Mouse (Mus musculus): ENCODE measurements around the gene Tbc1d16. TPM values are rescaled to one million over a fixed set of nuclear protein-coding genes. Genes with fewer than 3 reads are reported as not detected.

The Tbc1d16 gene
- polyA plus RNA-seq, 2 experiments, result 16.3 to 29.2 TPM

DNA sequence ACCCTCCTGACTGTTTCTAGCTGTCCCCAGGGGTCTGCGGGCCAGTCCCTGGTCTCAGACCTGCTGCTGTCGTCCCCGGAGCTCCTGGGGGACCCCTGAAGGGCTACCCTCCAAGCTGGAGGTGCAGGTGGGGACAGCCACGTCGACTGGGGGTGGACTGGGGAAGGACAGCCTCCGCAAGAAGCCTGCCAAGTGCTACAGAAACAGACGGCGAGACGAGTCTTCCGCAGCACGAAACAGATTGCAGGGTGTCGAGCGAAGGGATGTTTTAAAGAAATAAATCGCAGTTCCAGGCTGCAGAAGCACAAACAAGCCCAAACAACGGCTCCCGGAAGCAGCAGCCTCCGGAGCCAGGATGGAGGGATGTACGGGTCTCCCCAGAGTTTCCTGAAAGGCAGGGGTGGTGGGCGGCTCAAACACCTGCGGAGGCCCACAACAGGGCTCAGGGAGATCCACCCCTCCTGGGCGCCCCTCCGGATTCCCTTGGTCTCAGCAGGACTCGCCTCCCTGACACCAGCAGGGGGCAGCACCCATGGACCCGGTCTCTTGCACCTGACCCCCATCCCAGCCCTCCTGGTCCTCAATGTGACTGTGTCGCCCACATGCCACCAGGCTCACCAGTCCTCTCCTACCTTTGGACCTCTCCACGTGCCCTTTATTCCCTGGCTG is 29.6 kb downstream of the Tbc1d16 start:
- no peak overlapping the region for H3K4me3 ChIP-seq (replicated peaks; ENCODE audit: low read length)
- H3K27me3 ChIP-seq (ENCODE audit: control insufficient read depth, insufficient read depth, low read length), result no peaks in the 10 kb centered on the region
- no peak for TF ChIP-seq POLR2A (IDR thresholded peaks at IDR 0.05; ENCODE audit: borderline replicate concordance, extremely low read depth, insufficient read depth, insufficient read length)
- H3K4me1 ChIP-seq (ENCODE audit: control insufficient read depth, insufficient read depth, low read length), result peaks cover 4% of the 10 kb centered on the region; the same call in 1 of the 2 replicates
- no peak overlapping the region for H3K4me2 ChIP-seq (replicated peaks; ENCODE audit: low read depth, low read length, severe bottlenecking)
- no peaks in the 10 kb centered on the region for H3K9me3 ChIP-seq (ENCODE audit: control insufficient read depth, low read length)
- no peak overlapping the region for H3K27ac ChIP-seq (replicated peaks; ENCODE audit: low read depth, low read length)
- ATAC-seq (ENCODE audit: low FRiP score, low read depth) (no peak), DNase-seq (ENCODE audit: low spot score) (no peak)
- 52% methylated on average over 23 of the region's 26 CpGs for WGBS
- H3K9ac ChIP-seq (ENCODE audit: low read depth, low read length, severe bottlenecking), result no peak overlapping the region
- peaks cover 27% of the 10 kb centered on the region for H3K36me3 ChIP-seq (ENCODE audit: control insufficient read depth, insufficient read depth, low read length)

DNA sequence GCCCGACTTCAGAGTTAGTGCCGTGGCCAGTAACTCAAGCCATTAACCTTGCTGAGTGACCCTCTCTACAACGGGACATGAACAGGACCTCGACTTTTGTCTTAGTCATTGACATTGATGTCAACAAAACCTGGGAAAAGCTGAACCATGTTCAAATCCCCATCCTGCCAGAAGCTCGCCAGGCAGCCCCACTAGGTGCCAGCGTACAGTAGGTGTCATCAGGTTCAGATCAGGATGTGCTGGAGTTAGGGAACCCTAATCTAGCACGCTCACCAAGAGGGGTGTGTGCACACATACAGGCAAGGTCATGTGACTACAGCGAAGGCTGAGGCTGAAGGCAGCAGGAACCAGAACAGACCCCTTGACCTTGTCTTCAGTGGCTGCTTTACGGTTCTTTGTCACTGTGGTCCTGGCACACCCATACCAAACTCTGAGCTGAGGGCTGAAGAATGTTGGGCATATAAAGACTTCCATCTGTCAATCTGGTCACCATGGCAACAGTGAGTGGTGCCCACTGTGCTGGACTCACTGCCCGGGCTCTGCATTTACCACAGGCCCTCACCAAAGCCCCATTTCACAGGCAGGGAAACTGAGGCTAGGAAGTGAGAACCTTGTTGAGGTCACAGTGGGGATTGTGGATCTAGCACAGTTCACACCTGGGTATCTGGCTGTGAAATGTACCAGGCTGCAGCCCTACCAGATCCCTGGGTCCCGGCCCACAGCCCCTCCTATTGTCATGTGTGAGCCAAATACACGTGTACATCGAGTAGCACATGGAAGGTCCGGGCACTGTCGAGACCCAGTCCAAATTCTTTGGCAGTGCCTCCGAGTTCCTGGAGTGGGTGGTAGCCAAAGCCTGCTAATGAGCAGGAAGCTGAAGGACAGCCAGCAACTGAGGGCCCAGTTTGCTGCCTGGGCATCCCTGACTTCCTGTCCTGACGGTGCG is 30.4 kb downstream of the Tbc1d16 start:
- Histone ChIP-seq H3K36me3 (ENCODE audit: control insufficient read depth, insufficient read depth, low read length) (peaks cover 21% of the 10 kb centered on the region), H3K27me3 (ENCODE audit: control insufficient read depth, insufficient read depth, low read length) (no peaks in the 10 kb centered on the region), H3K27ac (replicated peaks; ENCODE audit: low read depth, low read length) (no peak overlapping the region), H3K4me3 (replicated peaks; ENCODE audit: low read length) (no peak overlapping the region), H3K4me1 (ENCODE audit: control insufficient read depth, insufficient read depth, low read length) (peaks cover 6% of the 10 kb centered on the region; the same call in 1 of the 2 replicates), H3K9ac (ENCODE audit: low read depth, low read length, severe bottlenecking) (no peak overlapping the region), H3K9me3 (ENCODE audit: control insufficient read depth, low read length) (no peaks in the 10 kb centered on the region), H3K4me2 (replicated peaks; ENCODE audit: low read depth, low read length, severe bottlenecking) (no peak overlapping the region)
- DNase-seq (ENCODE audit: low spot score), result no peak
- WGBS, result 89% methylated on average over 18 of the region's 18 CpGs
- no peak for ATAC-seq (ENCODE audit: low FRiP score, low read depth)
- no peak for TF ChIP-seq POLR2A (IDR thresholded peaks at IDR 0.05; ENCODE audit: borderline replicate concordance, extremely low read depth, insufficient read depth, insufficient read length)

- no peak overlapping the region for H3K27ac ChIP-seq (replicated peaks; ENCODE audit: low read depth, low read length)
- H3K4me2 ChIP-seq (replicated peaks; ENCODE audit: low read depth, low read length, severe bottlenecking), result no peak overlapping the region
- DNase-seq (ENCODE audit: low spot score) (no peak), ATAC-seq (ENCODE audit: low FRiP score, low read depth) (no peak)
- H3K27me3 ChIP-seq (ENCODE audit: control insufficient read depth, insufficient read depth, low read length), result no peaks in the 10 kb centered on the region
- no peaks in the 10 kb centered on the region for H3K9me3 ChIP-seq (ENCODE audit: control insufficient read depth, low read length)
- peaks cover 23% of the 10 kb centered on the region for H3K4me1 ChIP-seq (ENCODE audit: control insufficient read depth, insufficient read depth, low read length)
- H3K4me3 ChIP-seq (replicated peaks; ENCODE audit: low read length), result no peak overlapping the region
- WGBS, result 83% methylated on average over 9 of the region's 9 CpGs
- no peak overlapping the region for H3K9ac ChIP-seq (ENCODE audit: low read depth, low read length, severe bottlenecking)
- H3K36me3 ChIP-seq (ENCODE audit: control insufficient read depth, insufficient read depth, low read length), result peaks cover 7% of the 10 kb centered on the region; the same call in 1 of the 2 replicates
- no peak for TF ChIP-seq POLR2A (IDR thresholded peaks at IDR 0.05; ENCODE audit: borderline replicate concordance, extremely low read depth, insufficient read depth, insufficient read length)
Measured at GRCm38 (mm10) chr11:119192605-119193004, 35.7 kb downstream of the Tbc1d16 start.

- WGBS, result 78% methylated on average over 5 of the region's 5 CpGs
- H3K27ac ChIP-seq (replicated peaks; ENCODE audit: low read depth, low read length), result no peak overlapping the region
- no peaks in the 10 kb centered on the region for H3K9me3 ChIP-seq (ENCODE audit: control insufficient read depth, low read length)
- H3K4me1 ChIP-seq (ENCODE audit: control insufficient read depth, insufficient read depth, low read length), result peaks cover 28% of the 10 kb centered on the region
- no peak overlapping the region for H3K9ac ChIP-seq (ENCODE audit: low read depth, low read length, severe bottlenecking)
- TF ChIP-seq POLR2A (IDR thresholded peaks at IDR 0.05; ENCODE audit: borderline replicate concordance, extremely low read depth, insufficient read depth, insufficient read length), result no peak
- H3K36me3 ChIP-seq (ENCODE audit: control insufficient read depth, insufficient read depth, low read length), result peaks cover 5% of the 10 kb centered on the region; the same call in 1 of the 2 replicates
- DNase-seq (ENCODE audit: low spot score) (no peak), ATAC-seq (ENCODE audit: low FRiP score, low read depth) (no peak)
- no peaks in the 10 kb centered on the region for H3K27me3 ChIP-seq (ENCODE audit: control insufficient read depth, insufficient read depth, low read length)
- H3K4me2 ChIP-seq (replicated peaks; ENCODE audit: low read depth, low read length, severe bottlenecking), result no peak overlapping the region
- H3K4me3 ChIP-seq (replicated peaks; ENCODE audit: low read length), result no peak overlapping the region
Measured at GRCm38 (mm10) chr11:119192176-119192575, 36.1 kb downstream of the Tbc1d16 start.

- no peaks in the 10 kb centered on the region; the same call in 1 of the 2 replicates for H3K36me3 ChIP-seq (ENCODE audit: control insufficient read depth, insufficient read depth, low read length)
- no peak overlapping the region for H3K4me3 ChIP-seq (replicated peaks; ENCODE audit: low read length)
- H3K9me3 ChIP-seq (ENCODE audit: control insufficient read depth, low read length), result no peaks in the 10 kb centered on the region
- DNase-seq (ENCODE audit: low spot score) (no peak), ATAC-seq (ENCODE audit: low FRiP score, low read depth) (no peak)
- H3K27me3 ChIP-seq (ENCODE audit: control insufficient read depth, insufficient read depth, low read length), result no peaks in the 10 kb centered on the region
- TF ChIP-seq POLR2A (IDR thresholded peaks at IDR 0.05; ENCODE audit: borderline replicate concordance, extremely low read depth, insufficient read depth, insufficient read length), result no peak
- no peak overlapping the region for H3K4me2 ChIP-seq (replicated peaks; ENCODE audit: low read depth, low read length, severe bottlenecking)
- 85% methylated on average over 9 of the region's 9 CpGs for WGBS
- H3K4me1 ChIP-seq (ENCODE audit: control insufficient read depth, insufficient read depth, low read length), result peaks cover 30% of the 10 kb centered on the region
- H3K9ac ChIP-seq (ENCODE audit: low read depth, low read length, severe bottlenecking), result no peak overlapping the region
- no peak overlapping the region for H3K27ac ChIP-seq (replicated peaks; ENCODE audit: low read depth, low read length)
Measured at GRCm38 (mm10) chr11:119191606-119192081, 36.7 kb downstream of the Tbc1d16 start.

Measured in limb, embryonic 14.5 days (tissue).